Mouse (Mus musculus) lung, postnatal 0 days (tissue): ENCODE data around the gene Cd46.

Experiments
- CTCF ChIP-seq: IDR thresholded peaks from 2 replicates; pipeline ENCODE4 v1.5.1; 2016; ENCODE audit warnings: antibody characterized with exemption, mild to moderate bottlenecking
- EP300 ChIP-seq: IDR thresholded peaks from 2 replicates; pipeline ENCODE4 v1.6.1; 2016; ENCODE audit warnings: antibody characterized with exemption, mild to moderate bottlenecking, control low read depth

GRCm38 (mm10) chr1:195130953-195131674 lies 39.1 kb upstream of the Cd46 start, which contains the start of gene Cr1l:
- TF ChIP-seq CTCF: peak; percentile 85
- TF ChIP-seq EP300: peak; percentile 10; the same call in 1 of the 2 replicates
